Mouse (Mus musculus): Measurements from ENCODE around the gene Prickle3. TPM values are rescaled to one million over a fixed set of nuclear protein-coding genes. Genes with fewer than 3 reads are reported as not detected.
"Not testable (repeated sequence)": the region's sequence is repeated elsewhere in the genome, so short reads cannot be mapped to it uniquely, and the experiment has no call there.

Gene Prickle3
- polyA plus RNA-seq, 1 experiment from 2014 or later: 0.94 TPM

DNA sequence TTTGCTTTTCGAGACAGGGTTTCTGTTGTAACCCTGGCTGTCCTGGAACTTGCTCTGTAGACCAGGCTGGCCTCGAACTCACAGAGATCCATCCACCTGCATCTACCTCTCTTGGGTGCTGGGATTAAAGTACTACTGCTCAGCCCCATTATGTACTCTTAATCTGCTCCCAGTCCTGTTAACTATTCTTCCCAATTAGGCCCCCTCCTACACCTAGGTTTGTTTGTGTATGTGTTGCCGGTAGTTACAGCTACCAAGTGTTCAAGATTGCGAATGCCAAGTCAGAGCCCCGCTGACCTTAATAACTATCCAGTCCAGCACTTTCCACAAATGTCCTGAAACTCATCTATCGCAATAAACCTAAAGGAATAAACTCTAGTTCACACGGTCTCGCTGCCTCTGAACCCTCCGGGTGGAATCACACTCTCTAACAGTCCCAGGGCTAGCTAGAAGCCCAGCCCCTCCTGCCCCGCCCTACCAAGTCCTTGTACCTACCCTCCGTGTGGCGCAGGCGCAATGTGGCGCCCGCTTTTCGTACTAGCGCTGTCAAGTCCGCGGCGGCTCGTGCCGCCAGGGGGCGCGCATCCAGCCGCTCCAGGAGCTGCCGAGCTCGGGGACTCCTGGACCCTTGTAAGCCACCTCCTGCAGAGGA is 22.5 kb downstream of the Prickle3 start:
- H3K9ac ChIP-seq (ENCODE audit: low read length): 0 out of 2 replicates have a peak overlapping the region, but pooled peaks have one; percentile 21
- WGBS: 28% methylated on average over 27 of the region's 27 CpGs
- H3K27me3 ChIP-seq (replicated peaks; ENCODE audit: control insufficient read depth, insufficient read depth, low read length): no peaks in the 10 kb centered on the region
- peak overlapping the region; percentile 45 for H3K4me2 ChIP-seq (ENCODE audit: low read length)
- DNase-seq (ENCODE audit: low spot score): peak; percentile 90
- ATAC-seq: peak; percentile 96
- H3K4me3 ChIP-seq (ENCODE audit: low read depth, low read length): peak overlapping the region; percentile 13; the same call in 1 of the 2 replicates
- H3K27ac ChIP-seq (ENCODE audit: low read depth, low read length): no peak overlapping the region
- no peaks in the 10 kb centered on the region for H3K4me1 ChIP-seq (ENCODE audit: control insufficient read depth, insufficient read depth, low read length)
- no peaks in the 10 kb centered on the region for H3K9me3 ChIP-seq (replicated peaks; ENCODE audit: control insufficient read depth, low read length)
- H3K36me3 ChIP-seq (ENCODE audit: control insufficient read depth, insufficient read depth, low read length): no peaks in the 10 kb centered on the region

DNA sequence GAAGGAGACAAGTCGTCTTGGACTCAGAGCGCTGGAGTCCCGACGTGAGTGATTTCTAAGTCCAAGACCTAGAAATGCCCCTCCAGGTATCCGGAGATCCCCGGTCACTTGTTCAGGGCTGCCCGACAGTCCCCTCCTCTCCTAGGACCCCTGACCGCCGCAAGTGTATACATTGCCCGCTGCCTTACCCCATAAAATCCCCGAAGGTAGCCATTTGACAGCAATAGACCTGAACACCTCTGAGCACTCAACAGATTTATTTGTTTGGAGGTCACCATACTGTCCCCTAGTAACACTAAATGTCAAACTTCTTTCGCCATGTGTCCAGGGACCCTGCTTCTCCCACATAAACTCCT is 23.0 kb downstream of the Prickle3 start:
- ATAC-seq: no peak
- peak overlapping the region; percentile 13; the same call in 1 of the 2 replicates for H3K4me3 ChIP-seq (ENCODE audit: low read depth, low read length)

DNA sequence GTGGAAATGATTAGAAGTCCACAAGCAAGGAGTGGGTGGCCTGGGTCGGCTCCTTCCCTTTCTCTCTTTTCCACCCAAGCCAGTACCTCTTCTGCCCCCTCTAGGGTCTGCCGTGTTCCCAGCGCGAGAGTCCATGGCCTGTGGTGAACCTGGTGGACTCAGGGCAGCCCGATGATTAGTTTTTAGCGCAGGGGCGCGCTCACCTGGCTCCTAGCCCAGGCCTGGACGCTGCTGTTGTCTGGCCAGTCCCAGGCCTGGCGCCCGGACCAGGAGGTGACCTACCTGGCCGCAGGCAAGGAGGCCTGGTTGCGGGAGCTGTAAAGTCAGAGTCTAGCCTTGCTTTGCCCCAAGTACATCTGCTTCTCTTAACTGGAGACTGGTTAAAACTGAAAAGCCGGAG is 23.8 kb downstream of the Prickle3 start, which contains the start of gene Magix:
Gene Magix, minus strand, starts transcription at position 388 of the 400 bp plus-strand sequence.
- Histone ChIP-seq H3K27me3 (replicated peaks; ENCODE audit: control insufficient read depth, insufficient read depth, low read length) (no peaks in the 10 kb centered on the region), H3K36me3 (ENCODE audit: control insufficient read depth, insufficient read depth, low read length) (no peaks in the 10 kb centered on the region), H3K9me3 (replicated peaks; ENCODE audit: control insufficient read depth, low read length) (no peaks in the 10 kb centered on the region), H3K4me3 (ENCODE audit: low read depth, low read length) (peak within 1 kb of the TSS; percentile 13; the same call in 1 of the 2 replicates), H3K4me2 (ENCODE audit: low read length) (peak within 1 kb of the TSS; percentile 45), H3K4me1 (ENCODE audit: control insufficient read depth, insufficient read depth, low read length) (no peaks in the 10 kb centered on the region), H3K27ac (ENCODE audit: low read depth, low read length) (no peak within 1 kb of the TSS), H3K9ac (ENCODE audit: low read length) (0 out of 2 replicates have a peak within 1 kb of the TSS, but pooled peaks have one; percentile 21)
- no peak for DNase-seq (ENCODE audit: low spot score)
- 65% methylated on average over 14 of the region's 14 CpGs for WGBS
- ATAC-seq: no peak

More for the DNA sequence above, 23.0 kb downstream of the Prickle3 start:
- Histone ChIP-seq H3K27ac (ENCODE audit: low read depth, low read length) (no peak overlapping the region), H3K4me1 (ENCODE audit: control insufficient read depth, insufficient read depth, low read length) (no peaks in the 10 kb centered on the region), H3K9ac (ENCODE audit: low read length) (0 out of 2 replicates have a peak overlapping the region, but pooled peaks have one; percentile 21), H3K36me3 (ENCODE audit: control insufficient read depth, insufficient read depth, low read length) (no peaks in the 10 kb centered on the region), H3K9me3 (replicated peaks; ENCODE audit: control insufficient read depth, low read length) (no peaks in the 10 kb centered on the region), H3K27me3 (replicated peaks; ENCODE audit: control insufficient read depth, insufficient read depth, low read length) (no peaks in the 10 kb centered on the region), H3K4me2 (ENCODE audit: low read length) (peak overlapping the region; percentile 45)
- 35% methylated on average over 12 of the region's 12 CpGs for WGBS
- DNase-seq (ENCODE audit: low spot score): no peak

DNA sequence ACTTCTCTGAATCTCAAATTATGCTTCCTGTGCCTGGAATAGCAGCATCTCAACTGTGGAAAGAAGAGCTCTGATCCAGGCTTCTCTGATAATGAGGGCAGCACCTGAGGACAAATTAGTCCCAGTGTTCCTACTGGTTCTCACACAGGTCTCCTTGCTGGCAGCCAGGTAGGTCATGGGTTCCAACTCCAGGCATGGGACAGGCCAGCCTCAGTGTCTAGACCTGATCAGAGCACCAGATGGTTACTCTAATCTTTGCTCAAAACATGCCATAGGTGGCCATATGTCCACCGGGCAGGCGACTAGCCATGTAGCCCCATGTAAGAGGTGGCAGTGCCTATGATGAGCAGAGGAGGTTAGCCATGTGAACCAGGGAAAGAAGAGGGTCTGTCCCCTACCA is 31.3 kb downstream of the Prickle3 start:
- Histone ChIP-seq H3K27me3 (replicated peaks; ENCODE audit: control insufficient read depth, insufficient read depth, low read length) (no peaks in the 10 kb centered on the region), H3K4me1 (ENCODE audit: control insufficient read depth, insufficient read depth, low read length) (no peaks in the 10 kb centered on the region), H3K36me3 (ENCODE audit: control insufficient read depth, insufficient read depth, low read length) (no peaks in the 10 kb centered on the region), H3K9me3 (replicated peaks; ENCODE audit: control insufficient read depth, low read length) (no peaks in the 10 kb centered on the region), H3K27ac (ENCODE audit: low read depth, low read length) (no peak overlapping the region), H3K4me2 (ENCODE audit: low read length) (no peak overlapping the region), H3K4me3 (ENCODE audit: low read depth, low read length) (no peak overlapping the region), H3K9ac (ENCODE audit: low read length) (no peak overlapping the region)
- DNase-seq (ENCODE audit: low spot score) (no peak), ATAC-seq (no peak)
- WGBS: 96% methylated on average over 2 of the region's 2 CpGs

DNA sequence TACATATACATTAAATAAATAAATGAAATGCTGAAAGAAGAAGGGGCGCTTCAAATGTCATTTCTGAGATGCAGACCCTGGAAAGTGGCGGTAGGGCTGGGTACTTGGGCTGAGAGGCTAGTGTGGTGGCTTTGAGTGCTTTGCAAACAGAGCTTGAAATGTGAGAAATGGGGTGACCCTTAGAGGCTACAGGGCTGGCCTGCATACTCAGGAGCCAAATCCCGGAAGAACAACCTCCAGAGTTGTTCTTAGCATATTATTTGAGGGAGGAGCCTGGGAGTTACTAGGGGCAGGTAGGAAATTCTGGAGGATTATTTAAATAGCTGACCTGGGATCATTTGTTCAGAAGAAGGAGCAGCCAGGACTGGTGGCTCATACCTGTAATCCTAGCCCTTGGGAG is 33.4 kb downstream of the Prickle3 start:
- no peak for ATAC-seq

DNA sequence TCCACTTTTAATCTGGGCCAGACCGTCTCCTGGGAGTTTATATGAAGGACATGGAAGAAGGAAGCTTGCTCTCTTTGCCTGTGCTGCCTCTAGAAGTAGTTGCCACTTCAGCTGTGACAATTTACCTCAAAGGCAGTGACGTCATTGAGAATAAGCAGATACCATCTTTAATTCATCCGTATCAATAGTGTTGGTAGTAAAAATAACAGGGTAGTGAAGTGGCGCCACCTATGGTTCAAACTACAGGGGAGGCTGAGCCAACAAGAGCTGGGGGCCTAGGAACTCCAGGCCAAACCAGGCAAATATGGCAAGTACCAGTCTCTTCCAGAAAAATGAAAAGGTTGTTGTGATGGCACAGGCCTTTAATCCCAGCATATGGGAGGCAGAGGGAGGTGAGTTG is 35.8 kb downstream of the Prickle3 start:
- Histone ChIP-seq H3K4me1 (ENCODE audit: control insufficient read depth, insufficient read depth, low read length) (no peaks in the 10 kb centered on the region), H3K4me3 (ENCODE audit: low read depth, low read length) (no peak overlapping the region), H3K27ac (ENCODE audit: low read depth, low read length) (no peak overlapping the region), H3K4me2 (ENCODE audit: low read length) (no peak overlapping the region), H3K36me3 (ENCODE audit: control insufficient read depth, insufficient read depth, low read length) (no peaks in the 10 kb centered on the region), H3K9ac (ENCODE audit: low read length) (no peak overlapping the region), H3K27me3 (replicated peaks; ENCODE audit: control insufficient read depth, insufficient read depth, low read length) (no peaks in the 10 kb centered on the region), H3K9me3 (replicated peaks; ENCODE audit: control insufficient read depth, low read length) (no peaks in the 10 kb centered on the region)
- peak; percentile 26 for DNase-seq (ENCODE audit: low spot score)
- 40% methylated on average over 4 of the region's 4 CpGs for WGBS
- ATAC-seq: no peak

More for the DNA sequence above, 33.4 kb downstream of the Prickle3 start:
- no peak overlapping the region for H3K9ac ChIP-seq (ENCODE audit: low read length)
- no peaks in the 10 kb centered on the region for H3K4me1 ChIP-seq (ENCODE audit: control insufficient read depth, insufficient read depth, low read length)
- DNase-seq (ENCODE audit: low spot score): no peak
- H3K36me3 ChIP-seq (ENCODE audit: control insufficient read depth, insufficient read depth, low read length): no peaks in the 10 kb centered on the region
- H3K27ac ChIP-seq (ENCODE audit: low read depth, low read length): no peak overlapping the region
- no peaks in the 10 kb centered on the region for H3K9me3 ChIP-seq (replicated peaks; ENCODE audit: control insufficient read depth, low read length)
- 78% methylated on average over 3 of the region's 3 CpGs for WGBS
- no peaks in the 10 kb centered on the region for H3K27me3 ChIP-seq (replicated peaks; ENCODE audit: control insufficient read depth, insufficient read depth, low read length)
- no peak overlapping the region for H3K4me2 ChIP-seq (ENCODE audit: low read length)
- H3K4me3 ChIP-seq (ENCODE audit: low read depth, low read length): no peak overlapping the region

DNA sequence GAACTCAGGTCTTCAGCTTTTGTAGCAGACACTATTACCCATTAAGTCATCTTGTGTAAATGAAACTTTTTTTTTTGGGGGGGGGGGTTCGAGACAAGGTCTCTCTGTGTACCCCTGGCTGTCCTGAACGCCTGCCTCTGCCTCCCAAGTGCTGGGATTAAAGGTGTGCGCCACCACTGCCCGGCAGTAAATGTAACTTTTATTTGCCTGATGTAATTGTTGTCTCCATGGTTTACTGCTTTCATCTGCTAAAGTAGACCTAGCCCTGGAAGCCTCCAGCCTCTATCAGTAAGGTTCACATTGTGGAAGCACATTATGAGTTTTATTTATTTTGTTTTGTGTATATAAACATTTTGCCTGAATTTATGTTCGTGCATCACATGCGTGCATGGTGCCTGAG is 39.5 kb downstream of the Prickle3 start:
- no peaks in the 10 kb centered on the region for H3K27me3 ChIP-seq (replicated peaks; ENCODE audit: control insufficient read depth, insufficient read depth, low read length)
- no peak overlapping the region for H3K27ac ChIP-seq (ENCODE audit: low read depth, low read length)
- no peaks in the 10 kb centered on the region for H3K4me1 ChIP-seq (ENCODE audit: control insufficient read depth, insufficient read depth, low read length)
- H3K9me3 ChIP-seq (replicated peaks; ENCODE audit: control insufficient read depth, low read length): no peaks in the 10 kb centered on the region
- WGBS: 50% methylated on average over 6 of the region's 6 CpGs
- H3K36me3 ChIP-seq (ENCODE audit: control insufficient read depth, insufficient read depth, low read length): peaks cover 8% of the 10 kb centered on the region; the same call in 1 of the 2 replicates
- ATAC-seq (no peak; the same call in 1 of the 2 replicates), DNase-seq (ENCODE audit: low spot score) (no peak)
- no peak overlapping the region for H3K9ac ChIP-seq (ENCODE audit: low read length)
- peak overlapping the region; percentile 39 for H3K4me2 ChIP-seq (ENCODE audit: low read length)
- H3K4me3 ChIP-seq (ENCODE audit: low read depth, low read length): no peak overlapping the region

DNA sequence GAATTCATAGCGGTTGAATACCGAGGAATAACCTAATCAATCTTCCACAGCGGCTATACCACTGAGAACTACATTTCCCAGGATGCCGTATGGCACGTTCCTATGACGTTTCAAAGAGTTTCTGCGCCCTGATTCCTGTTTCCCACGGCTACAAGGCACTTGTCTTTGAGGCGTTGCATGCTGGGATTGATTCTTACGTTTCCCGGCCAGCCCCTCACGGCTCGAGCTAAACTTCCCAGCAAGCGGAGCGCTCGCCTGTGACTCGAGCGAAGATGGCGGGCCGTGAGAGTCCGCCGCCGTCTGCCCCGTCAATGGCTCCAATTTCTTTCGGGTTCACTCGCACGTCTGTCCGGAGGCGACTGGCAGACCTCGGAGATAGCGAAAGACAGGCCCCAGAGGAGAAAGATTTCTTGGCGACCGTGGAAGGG is 39.9 kb downstream of the Prickle3 start, which contains the start of gene Gpkow:
Gene Gpkow, plus strand, starts transcription at position 178 of the 428 bp plus-strand sequence.
- WGBS: 27% methylated on average over 33 of the region's 33 CpGs
- no peaks in the 10 kb centered on the region for H3K4me1 ChIP-seq (ENCODE audit: control insufficient read depth, insufficient read depth, low read length)
- H3K9ac ChIP-seq (ENCODE audit: low read length): peak within 1 kb of the TSS; percentile 56
- H3K4me2 ChIP-seq (ENCODE audit: low read length): peak within 1 kb of the TSS; percentile 58
- no peak within 1 kb of the TSS for H3K27ac ChIP-seq (ENCODE audit: low read depth, low read length)
- H3K36me3 ChIP-seq (ENCODE audit: control insufficient read depth, insufficient read depth, low read length): peaks cover 10% of the 10 kb centered on the region; the same call in 1 of the 2 replicates
- no peaks in the 10 kb centered on the region for H3K27me3 ChIP-seq (replicated peaks; ENCODE audit: control insufficient read depth, insufficient read depth, low read length)
- H3K4me3 ChIP-seq (ENCODE audit: low read depth, low read length): peak within 1 kb of the TSS; percentile 48
- DNase-seq (ENCODE audit: low spot score) (peak; percentile 98), ATAC-seq (peak; percentile 98)
- no peaks in the 10 kb centered on the region for H3K9me3 ChIP-seq (replicated peaks; ENCODE audit: control insufficient read depth, low read length)

DNA sequence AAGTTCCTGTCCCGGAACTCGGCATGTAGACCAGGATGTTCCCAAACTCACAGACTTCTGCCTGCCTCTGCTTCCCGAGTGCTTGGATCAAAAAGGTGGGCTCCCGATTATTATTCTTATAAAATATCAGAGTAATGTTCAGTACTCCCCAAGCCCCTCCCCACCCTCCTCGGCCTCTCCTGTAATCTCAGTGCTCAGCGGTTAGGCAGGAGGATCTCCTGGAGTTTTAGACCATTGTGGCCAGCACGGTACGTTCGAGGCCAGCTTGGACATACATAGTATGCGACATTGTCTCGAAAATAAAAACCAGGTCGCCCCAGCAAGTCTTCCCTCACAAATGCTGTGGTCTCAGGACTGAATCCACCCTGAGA is 56.7 kb downstream of the Prickle3 start:
- DNase-seq (ENCODE audit: low spot score); ATAC-seq: not testable (repeated sequence)
- peak overlapping the region; percentile 53 for H3K9ac ChIP-seq (ENCODE audit: low read length)

More for the DNA sequence above, 56.7 kb downstream of the Prickle3 start:
- not testable (repeated sequence) for H3K36me3 ChIP-seq (ENCODE audit: control insufficient read depth, insufficient read depth, low read length); H3K27ac ChIP-seq (ENCODE audit: low read depth, low read length); H3K27me3 ChIP-seq (replicated peaks; ENCODE audit: control insufficient read depth, insufficient read depth, low read length); H3K4me1 ChIP-seq (ENCODE audit: control insufficient read depth, insufficient read depth, low read length); H3K9me3 ChIP-seq (replicated peaks; ENCODE audit: control insufficient read depth, low read length)
- peak overlapping the region; percentile 28 for H3K4me3 ChIP-seq (ENCODE audit: low read depth, low read length)
- H3K4me2 ChIP-seq (ENCODE audit: low read length): peak overlapping the region; percentile 45
- 56% methylated on average over 5 of the region's 12 CpGs for WGBS
